In the genomic region with DNA sequence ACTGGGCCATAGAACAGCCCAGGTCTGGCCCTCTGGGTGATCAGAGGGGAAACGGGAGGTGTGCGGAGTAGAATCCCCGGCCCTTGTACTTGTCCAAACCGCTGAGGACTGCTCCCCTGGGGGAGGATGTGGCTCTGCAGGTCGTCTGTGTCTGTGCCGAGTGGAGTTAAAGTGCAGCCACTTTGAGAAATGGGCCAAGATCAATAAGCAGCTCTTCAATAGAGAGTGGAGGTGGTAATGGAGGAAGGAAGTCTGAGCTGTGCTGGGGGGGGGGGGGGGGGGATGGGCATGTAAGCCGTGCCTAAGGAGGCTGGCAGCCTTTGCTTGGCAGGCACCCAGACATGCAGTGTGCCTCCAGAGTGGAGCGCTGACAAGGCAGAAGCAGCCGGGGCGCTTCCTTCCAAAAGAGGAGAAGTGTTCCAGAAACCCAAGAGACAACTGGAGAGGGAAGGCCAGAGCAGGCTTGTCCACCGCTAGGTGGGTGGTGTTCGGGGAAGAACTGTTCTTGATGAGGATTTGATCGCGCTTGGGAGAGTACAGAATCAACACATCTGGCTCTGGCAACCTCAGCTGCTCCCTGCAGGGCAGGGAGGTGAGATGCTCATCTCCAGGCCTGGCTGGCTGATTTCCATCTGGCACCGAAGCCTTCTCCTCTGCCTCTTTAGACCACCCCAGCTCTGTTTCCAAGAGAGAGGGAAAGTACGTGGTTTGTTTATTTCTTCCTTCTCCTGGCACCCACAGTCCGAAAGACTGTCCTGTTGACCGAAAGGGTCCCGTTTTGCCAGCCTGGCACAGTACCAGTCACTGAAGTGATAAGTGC, we compare ENCODE assay signal across 8 mouse cellular contexts. TPM values are rescaled to one million over a fixed set of nuclear protein-coding genes. Genes with fewer than 3 reads are reported as not detected.
DNase-seq lines count a peak whose midpoint lies in the region.
"Had no signal": no experiment of that assay in that cellular context is flagged by ENCODE, and none has a peak within 500 bp of the region (broad histone marks: within the 10 kb centered on the region; RNA-seq: fewer than 3 reads in every experiment).

No protein-coding gene starts in this region.

- peak; percentile 59 for DNase-seq in ovary, adult 18-20 months (ENCODE audit: low spot score)
- no peak for DNase-seq in ovary, postnatal 10 days (ENCODE audit: low spot score)
- DNase-seq in cerebellum, postnatal 10 days: peak; percentile 84 to 90
- peak; percentile 56 for DNase-seq in gastrocnemius, postnatal 25 days
- DNase-seq in kidney, postnatal 14 days: peak; percentile 75
- peak; percentile 73 for DNase-seq in lung, postnatal 25 days (ENCODE audit: low spot score)
- no peak for DNase-seq in spleen, adult 12 weeks (ENCODE audit: low spot score)
- DNase-seq: liver, embryonic 13.5 days had no signal

RNA-seq across cellular contexts. Expression of a gene that starts 3.0 kb away (rescaled TPM):
- total RNA-seq in gastrocnemius, postnatal 25 days (2021): 10 to 100 TPM; 15.4 to 18.0 TPM

RNA-seq across cellular contexts. Expression of a gene that starts 16.9 kb away (rescaled TPM):
- 1 to 10 TPM; 5.1 TPM for total RNA-seq in gastrocnemius, postnatal 25 days (2021)

RNA-seq across cellular contexts. Expression of a gene that starts 17.3 kb away (rescaled TPM):
- total RNA-seq in gastrocnemius, postnatal 25 days (2021): 1 to 10 TPM; 3.3 to 3.4 TPM

RNA-seq across cellular contexts. Expression of a gene that starts 38.7 kb away (rescaled TPM):
- total RNA-seq in gastrocnemius, postnatal 25 days (2021): not detected

RNA-seq across cellular contexts. Expression of a gene that starts 42.6 kb away (rescaled TPM):
- total RNA-seq in gastrocnemius, postnatal 25 days (2021): under 1 TPM; 0.48 to 0.49 TPM

Comparison
In these comparisons a context has a peak if more than half of its experiments do, and no peak if none do; other contexts are left out.
1. DNase-seq: peak in ovary, adult 18-20 months (single experiment), cerebellum, postnatal 10 days (2 of 2), gastrocnemius, postnatal 25 days (single experiment), kidney, postnatal 14 days (single experiment) and lung, postnatal 25 days (single experiment); none in ovary, postnatal 10 days (single experiment) and spleen, adult 12 weeks (single experiment).